Mouse (Mus musculus) ES-E14 (cell line): ENCODE results near the gene Gm29666. TPM values are rescaled to one million over a fixed set of nuclear protein-coding genes. Genes with fewer than 3 reads are reported as not detected.
A peak's percentile ranks its signal among the peaks of the same experiment; 100 is the strongest.

ENCODE experiments used
- DNase-seq: peaks from one replicate; pipeline ENCODE4 v3.0.0-alpha.2; 2013; ENCODE audit warnings: low read depth, low spot score
- H3K27ac ChIP-seq: 2 replicates; pipeline ENCODE4 v1.5.1; 2012; ENCODE audit warnings: low read depth, mild to moderate bottlenecking, low read length, moderate library complexity, mixed read lengths; ENCODE audit not compliant: poor library complexity, insufficient read depth, severe bottlenecking
- H3K36me3 ChIP-seq: 2 replicates; pipeline ENCODE4 v1.6.1; 2012; ENCODE audit warnings: mild to moderate bottlenecking, low read length, moderate library complexity, mixed read lengths; ENCODE audit not compliant: control insufficient read depth, poor library complexity, insufficient read depth, severe bottlenecking
- H3K4me1 ChIP-seq, 2 experiments: fragments of 150-350 bp in 1 of 2; sonication (generic) in 1 of 2; 2 replicates each; pipeline ENCODE4 v1.6.1; 2012; ENCODE audit warnings: low read length in 2 of 2, mild to moderate bottlenecking in 1 of 2, mixed read lengths in 1 of 2; ENCODE audit not compliant: control insufficient read depth in 2 of 2, insufficient read depth in 2 of 2, poor library complexity in 1 of 2
- H3K4me3 ChIP-seq, 2 experiments: fragments of 150-350 bp in 1 of 2; sonication (generic) in 1 of 2; 2 replicates each; pipeline ENCODE4 v1.5.1; 2012; ENCODE audit warnings: low read length in 2 of 2, low read depth in 1 of 2, mild to moderate bottlenecking in 1 of 2, mixed read lengths in 1 of 2; ENCODE audit not compliant: insufficient read depth in 1 of 2, poor library complexity in 1 of 2, severe bottlenecking in 1 of 2
- H3K9ac ChIP-seq: 2 replicates; pipeline ENCODE4 v1.6.1; 2012; ENCODE audit warnings: low read depth, mild to moderate bottlenecking, low read length, mixed read lengths; ENCODE audit not compliant: poor library complexity, insufficient read depth, severe bottlenecking
- H3K9me3 ChIP-seq: fragments of 150-350 bp; sonication (generic); 2 replicates; pipeline ENCODE4 v1.6.1; 2012; ENCODE audit warnings: low read depth, mild to moderate bottlenecking, low read length; ENCODE audit not compliant: control insufficient read depth, insufficient read depth
- CHD2 ChIP-seq: IDR thresholded peaks from 2 replicates; pipeline ENCODE4 v1.6.1; 2014; ENCODE audit warnings: mild to moderate bottlenecking, low read depth, low read length, inconsistent platforms
- HCFC1 ChIP-seq: IDR thresholded peaks from 2 replicates; pipeline ENCODE4 v1.6.1; 2012; ENCODE audit warnings: low read length, inconsistent platforms, borderline replicate concordance; ENCODE audit not compliant: insufficient read depth
- MAFK ChIP-seq: IDR thresholded peaks from 2 replicates; pipeline ENCODE4 v1.6.1; 2014; ENCODE audit warnings: mild to moderate bottlenecking, low read depth, low read length, inconsistent platforms; ENCODE audit not compliant: insufficient read depth
- ZC3H11A ChIP-seq: IDR thresholded peaks from 2 replicates; pipeline ENCODE4 v1.6.1; 2012; ENCODE audit warnings: low read depth, mild to moderate bottlenecking, inconsistent platforms, low read length, borderline replicate concordance
- ZNF384 ChIP-seq: IDR thresholded peaks from 2 replicates; pipeline ENCODE4 v1.6.1; 2012; ENCODE audit warnings: low read depth, low read length, inconsistent platforms
- in situ Hi-C, 2 experiments: fragments of 600-800 bp; cut with MboI; formaldehyde crosslinking; loops; one replicate each; pipeline ENCODE4 v1.15.1; 2025; ENCODE audit warnings: low sequenced_read_pairs in 2 of 2, inconsistent platforms in 1 of 2; ENCODE audit not compliant: unreplicated experiment in 2 of 2
- total RNA-seq: library from RNA; depleted of rRNA; stranded (reverse); fragments of 300-350 nt; gene quantifications from 2 replicates; pipeline ENCODE4 v1.2.3, GENCODE M21; 2012

The Gm29666 gene
- total RNA-seq, 1 experiment, result 1.6 TPM

GRCm38 (mm10) chr15:84925495-84926018 is 5.7 kb upstream of the Gm29666 start:
- peaks cover 23% of the 10 kb centered on the region for H3K36me3 ChIP-seq
- in situ Hi-C loops, result loop anchor here in 1 of 2 experiments (10.0 kb wide), 1 partner anchor 251 kb away; no protein-coding TSS in a partner anchor
- no peak for TF ChIP-seq ZC3H11A
- TF ChIP-seq CHD2, result no peak
- TF ChIP-seq MAFK, result no peak
- no peak for TF ChIP-seq ZNF384
- TF ChIP-seq HCFC1, result no peak
- H3K4me3 ChIP-seq, result no peak overlapping the region
- H3K9ac ChIP-seq, result no peak overlapping the region; the same call in 1 of the 2 replicates
- no peak for DNase-seq
- no peak overlapping the region for H3K27ac ChIP-seq
- peaks cover 0 to 2% of the 10 kb centered on the region in 2 experiments; a peak in 1 of 4 replicates for H3K4me1 ChIP-seq
- H3K9me3 ChIP-seq, result no peaks in the 10 kb centered on the region

DNA sequence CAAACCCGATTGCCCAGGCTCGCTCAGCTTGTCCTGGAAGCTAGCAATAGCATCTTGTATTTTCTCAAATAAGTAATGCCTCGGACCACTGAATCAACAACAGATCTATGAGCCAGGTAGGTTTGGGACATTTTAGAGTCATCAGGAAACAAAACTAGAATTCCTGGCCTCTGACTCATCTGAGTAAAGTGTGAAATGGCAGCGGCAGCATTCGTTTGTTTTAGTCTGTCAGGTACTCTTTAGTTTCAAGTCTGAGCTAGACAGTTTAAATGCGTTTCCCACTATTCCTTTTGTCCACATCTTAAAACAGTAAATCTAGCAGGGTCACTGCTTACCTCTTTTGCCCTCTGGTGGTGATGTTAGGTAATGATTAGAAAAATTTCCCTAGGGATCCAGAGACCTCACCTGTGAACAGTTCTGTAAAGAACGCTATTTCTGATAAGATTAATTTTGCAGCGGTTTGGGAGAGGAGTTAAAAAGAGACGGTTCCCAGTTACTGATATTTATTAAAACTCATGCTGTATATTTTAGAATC is 5.0 kb upstream of the Gm29666 start:
- TF ChIP-seq CHD2 (no peak), ZC3H11A (no peak), HCFC1 (no peak), ZNF384 (no peak), MAFK (no peak)
- Histone ChIP-seq H3K4me1 (peaks cover 0 to 2% of the 10 kb centered on the region in 2 experiments; a peak in 1 of 4 replicates), H3K4me3 (peak overlapping the region; percentile 40 to 74), H3K9me3 (no peaks in the 10 kb centered on the region), H3K36me3 (peaks cover 18% of the 10 kb centered on the region), H3K27ac (no peak overlapping the region), H3K9ac (peak overlapping the region; percentile 25; the same call in 1 of the 2 replicates)
- in situ Hi-C loops, result loop anchor here in 1 of 2 experiments (10.0 kb wide), 1 partner anchor 250 kb away; no protein-coding TSS in a partner anchor
- peak; percentile 59 for DNase-seq

DNA sequence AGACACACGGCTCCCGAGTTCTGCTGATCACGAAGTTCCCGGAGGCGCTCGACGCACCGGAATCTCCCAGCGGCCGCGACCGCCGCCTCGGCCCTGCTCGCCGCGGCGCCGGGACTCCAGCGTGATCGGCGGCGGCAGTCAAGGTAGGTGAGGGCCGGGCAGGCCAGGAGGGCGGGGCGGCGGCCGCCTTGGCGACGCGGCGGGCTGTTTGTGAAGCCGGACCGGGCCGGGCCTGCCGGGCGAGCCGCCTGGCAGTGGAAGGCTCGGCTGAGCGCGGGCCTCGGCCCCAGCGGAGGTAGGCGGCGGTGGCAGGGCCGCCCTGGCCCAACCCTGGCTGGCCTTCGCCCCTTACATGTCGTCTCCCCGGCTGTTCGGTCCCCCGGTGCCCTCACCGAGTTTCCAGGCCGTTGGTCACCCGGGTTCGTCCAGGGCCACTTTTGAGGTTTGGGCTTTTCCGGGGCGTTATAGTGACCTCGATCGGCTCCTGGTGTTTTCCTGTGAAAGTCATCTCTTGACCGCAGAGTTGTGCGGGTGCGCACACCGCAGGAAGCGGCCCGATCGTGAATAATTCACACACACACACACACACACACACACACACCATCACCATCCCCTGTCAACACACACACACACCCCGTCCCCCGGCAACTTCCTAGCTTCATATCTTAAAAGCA is 3.8 kb upstream of the Gm29666 start:
- no peak for TF ChIP-seq ZNF384
- no peak for TF ChIP-seq MAFK
- TF ChIP-seq HCFC1, result no peak
- no peak for TF ChIP-seq ZC3H11A
- TF ChIP-seq CHD2, result no peak
- H3K36me3 ChIP-seq, result peaks cover 12% of the 10 kb centered on the region
- H3K4me1 ChIP-seq, result peaks cover 0 to 2% of the 10 kb centered on the region in 2 experiments; a peak in 1 of 4 replicates
- peak overlapping the region; percentile 74 to 95 for H3K4me3 ChIP-seq
- peak overlapping the region; percentile 97 for H3K9ac ChIP-seq
- H3K27ac ChIP-seq, result peak overlapping the region; percentile 79
- H3K9me3 ChIP-seq, result no peaks in the 10 kb centered on the region
- no peak for DNase-seq
- in situ Hi-C loops, result loop anchor here in 1 of 2 experiments (10.0 kb wide), 1 partner anchor 249 kb away; no protein-coding TSS in a partner anchor

GRCm38 (mm10) chr15:84922884-84923507 is 3.2 kb upstream of the Gm29666 start, which contains the start of gene Nup50:
Nup50 (plus strand) TSS chr15:84923411.
- no peaks in the 10 kb centered on the region for H3K9me3 ChIP-seq
- peaks cover 0 to 2% of the 10 kb centered on the region in 2 experiments; a peak in 1 of 4 replicates for H3K4me1 ChIP-seq
- TF ChIP-seq CHD2, result no peak
- TF ChIP-seq HCFC1, result peak; percentile 50; the same call in 1 of the 2 replicates
- peak within 1 kb of the TSS; percentile 79 for H3K27ac ChIP-seq
- H3K9ac ChIP-seq, result peak within 1 kb of the TSS; percentile 97
- peaks cover 10% of the 10 kb centered on the region for H3K36me3 ChIP-seq
- peak; percentile 98 for DNase-seq
- peak within 1 kb of the TSS; percentile 74 to 95 for H3K4me3 ChIP-seq
- in situ Hi-C loops, result loop anchor here in 1 of 2 experiments (10.0 kb wide), 1 partner anchor 248 kb away; no protein-coding TSS in a partner anchor
